Mouse (Mus musculus) 3T3-L1 (cell line): ENCODE measurements around the gene Cabin1.

Experiments used
- DNase-seq: peaks from one replicate; pipeline ENCODE4 v3.0.0-alpha.2; 2015; ENCODE audit warnings: low read depth, low spot score

The Cabin1 gene

GRCm38 (mm10) chr10:75763682-75764518 lies at the start of gene Cabin1:
Gene Cabin1, minus strand, starts transcription at chr10:75764341.
- peak; percentile 98 for DNase-seq

DNA sequence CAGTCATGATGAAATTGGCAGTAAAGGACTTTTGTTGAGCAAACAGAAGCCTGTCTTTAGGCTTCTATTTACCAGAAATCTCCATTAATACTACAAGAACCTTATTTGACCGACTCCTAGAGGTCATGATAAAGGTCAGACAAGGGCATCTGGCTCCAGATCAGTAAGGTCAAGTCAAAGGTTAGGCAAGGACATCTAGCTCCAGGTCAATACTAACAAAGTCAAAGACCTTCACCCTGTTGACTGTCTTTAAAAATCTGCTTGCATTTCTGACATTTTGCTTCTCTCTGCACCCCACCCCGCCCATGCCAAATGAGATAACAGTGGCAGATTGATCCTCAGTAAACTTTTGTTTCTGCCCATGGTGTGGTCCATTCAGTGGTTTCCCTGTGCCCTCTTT lies 40.1 kb upstream of the Cabin1 start:
- DNase-seq, result no peak

DNA sequence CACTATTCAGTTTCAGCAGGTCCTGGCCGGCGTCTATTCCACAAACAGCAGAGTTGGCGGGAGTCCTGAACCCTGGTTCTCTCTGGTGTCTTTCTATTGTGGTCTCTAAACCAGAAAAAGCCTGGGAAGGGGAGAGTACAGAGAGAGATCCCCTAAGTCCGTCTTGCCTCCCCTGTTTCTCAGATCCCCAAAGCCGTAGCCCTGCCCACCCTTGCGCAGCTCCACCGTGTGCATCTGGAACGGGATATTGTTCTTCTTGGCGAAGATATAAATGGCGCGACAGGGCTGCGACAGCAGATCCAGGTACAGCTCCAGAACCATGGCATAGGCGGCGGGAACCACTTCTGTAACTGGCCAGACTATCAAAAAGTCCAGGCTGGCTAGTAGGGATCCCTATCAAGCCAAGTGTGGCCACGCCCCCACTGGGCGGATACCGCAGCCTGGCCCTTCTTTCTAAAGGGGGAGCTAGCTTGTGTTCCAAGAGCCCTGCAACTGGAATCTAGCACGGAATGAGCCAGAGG lies 34.1 kb upstream of the Cabin1 start, which contains the start of gene Gstt1:
TSS of gene Gstt1 (minus strand) at position 409 of the 521 bp plus-strand sequence.
- DNase-seq, result peak; percentile 20

DNA sequence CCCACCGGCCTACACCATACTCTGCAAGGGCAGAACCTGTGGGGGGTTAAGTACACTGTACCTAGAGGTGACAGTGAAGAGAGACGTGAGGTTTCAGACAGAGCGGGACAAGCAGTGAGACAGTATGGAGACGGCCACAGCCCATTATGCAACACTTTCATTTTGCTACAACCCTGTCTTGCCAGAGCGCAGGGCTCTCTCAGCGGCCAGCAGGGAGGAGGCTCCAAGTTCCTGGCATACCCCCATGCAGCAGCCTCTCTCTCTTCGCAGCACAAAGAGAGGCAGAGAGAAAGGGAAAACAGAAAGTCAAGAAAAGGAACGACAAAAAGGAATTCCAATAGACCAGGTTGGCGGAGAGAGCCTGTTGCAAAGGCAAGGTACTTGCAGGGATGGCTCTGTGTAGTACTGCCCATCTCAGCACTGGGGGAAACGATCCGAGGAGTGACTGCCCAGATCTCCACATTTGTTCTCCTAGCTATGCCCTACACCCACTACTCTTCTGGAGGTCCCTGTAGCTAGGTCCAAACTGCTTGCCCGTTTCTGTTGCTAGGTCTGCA lies 33.6 kb upstream of the Cabin1 start:
- DNase-seq, result peak; percentile 42

- no peak for DNase-seq
These were observed 32.8 kb upstream of the Cabin1 start for GRCm38 (mm10) chr10:75796731-75797516.

- DNase-seq, result peak; percentile 49
These were observed 30.7 kb upstream of the Cabin1 start for GRCm38 (mm10) chr10:75794880-75795279.

- DNase-seq, result no peak
These were observed 26.6 kb upstream of the Cabin1 start for GRCm38 (mm10) chr10:75790773-75791172.

DNA sequence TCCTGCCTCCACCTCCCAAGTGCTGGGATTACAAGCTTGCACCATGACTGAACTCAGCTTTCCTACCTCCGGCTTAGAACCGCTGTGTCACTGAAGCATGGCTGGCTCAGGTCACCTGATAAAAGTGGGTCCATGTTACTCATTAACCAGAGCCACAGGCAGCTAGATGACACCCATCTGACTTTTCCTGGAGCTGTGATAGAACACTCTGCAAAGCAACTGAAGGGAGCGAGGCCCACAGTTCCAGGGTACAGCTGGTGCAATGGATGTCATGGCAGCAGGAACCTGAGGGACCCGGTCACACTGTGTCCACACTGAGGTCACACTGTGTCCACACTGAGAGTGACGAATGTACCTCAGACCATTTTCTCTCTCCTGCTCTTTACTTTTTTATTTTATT lies 25.7 kb upstream of the Cabin1 start:
- no peak for DNase-seq

DNA sequence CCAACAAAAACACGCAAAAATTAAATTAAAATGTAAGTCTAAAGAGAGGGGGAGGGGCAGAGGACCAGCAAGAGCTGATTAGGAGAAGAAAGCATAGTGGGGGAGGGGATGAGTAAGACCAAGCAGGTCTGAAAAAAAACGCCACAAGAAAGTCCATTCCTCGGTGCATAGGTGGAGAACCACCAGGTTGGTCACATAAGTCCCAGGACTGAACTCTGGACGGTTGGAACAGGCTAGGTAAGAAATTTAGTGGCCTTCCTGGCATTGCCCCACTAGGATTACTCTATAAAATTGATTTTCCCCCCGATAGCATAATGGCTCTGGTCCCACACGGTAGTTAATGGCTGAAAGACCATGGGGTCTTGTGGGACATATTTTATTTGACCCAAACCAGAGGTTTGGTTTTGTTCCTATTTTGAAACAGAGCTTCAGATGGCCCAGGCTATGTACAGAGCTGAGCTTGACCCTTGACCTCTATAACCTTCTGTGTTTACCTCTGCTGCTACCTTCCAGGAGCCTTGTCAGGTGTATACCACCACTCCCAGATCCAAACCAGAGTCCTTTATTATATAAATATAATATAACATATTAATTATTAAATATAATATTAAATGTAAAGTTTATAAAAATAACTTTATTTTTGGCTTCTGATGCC lies 25.1 kb upstream of the Cabin1 start:
- DNase-seq, result no peak

DNA sequence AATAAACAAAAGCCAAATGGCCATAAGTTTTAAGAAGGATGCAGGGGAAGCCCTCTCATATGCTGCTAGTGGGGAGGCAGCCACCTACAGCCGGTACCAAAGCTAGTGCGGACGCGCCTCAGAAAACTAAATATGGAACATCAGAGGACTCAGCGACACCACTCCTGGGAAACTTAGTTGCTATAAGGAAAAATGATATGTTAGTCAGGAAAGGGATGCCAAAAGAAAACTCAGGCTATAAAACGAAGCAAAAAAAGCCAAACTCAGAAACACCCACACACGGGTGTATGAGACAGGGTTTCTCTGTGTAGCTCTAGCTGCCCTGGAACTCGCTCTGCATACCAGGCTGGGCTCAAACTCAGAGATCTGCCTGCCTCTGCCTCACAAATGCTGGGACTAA lies 24.1 kb upstream of the Cabin1 start:
- no peak for DNase-seq

DNA sequence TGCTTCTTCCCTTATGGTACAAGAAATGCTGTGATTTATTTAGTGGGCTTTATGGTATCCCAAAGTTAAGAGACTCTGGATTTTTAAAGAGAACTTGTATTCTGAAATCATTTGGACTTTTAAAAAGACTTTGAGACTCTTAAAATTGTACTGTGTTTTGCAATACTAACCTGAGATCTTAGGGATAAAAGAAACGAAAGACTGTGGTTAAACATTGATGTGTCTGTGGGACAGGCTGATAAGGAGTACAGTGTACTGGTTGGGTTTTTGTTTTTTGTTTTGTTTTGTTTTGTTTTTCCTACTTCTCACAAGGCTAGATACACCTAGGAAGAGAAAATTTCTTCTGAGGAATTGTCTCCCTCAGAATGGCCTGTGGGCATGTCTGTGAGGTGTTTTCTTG lies 21.3 kb upstream of the Cabin1 start:
- DNase-seq, result no peak

DNA sequence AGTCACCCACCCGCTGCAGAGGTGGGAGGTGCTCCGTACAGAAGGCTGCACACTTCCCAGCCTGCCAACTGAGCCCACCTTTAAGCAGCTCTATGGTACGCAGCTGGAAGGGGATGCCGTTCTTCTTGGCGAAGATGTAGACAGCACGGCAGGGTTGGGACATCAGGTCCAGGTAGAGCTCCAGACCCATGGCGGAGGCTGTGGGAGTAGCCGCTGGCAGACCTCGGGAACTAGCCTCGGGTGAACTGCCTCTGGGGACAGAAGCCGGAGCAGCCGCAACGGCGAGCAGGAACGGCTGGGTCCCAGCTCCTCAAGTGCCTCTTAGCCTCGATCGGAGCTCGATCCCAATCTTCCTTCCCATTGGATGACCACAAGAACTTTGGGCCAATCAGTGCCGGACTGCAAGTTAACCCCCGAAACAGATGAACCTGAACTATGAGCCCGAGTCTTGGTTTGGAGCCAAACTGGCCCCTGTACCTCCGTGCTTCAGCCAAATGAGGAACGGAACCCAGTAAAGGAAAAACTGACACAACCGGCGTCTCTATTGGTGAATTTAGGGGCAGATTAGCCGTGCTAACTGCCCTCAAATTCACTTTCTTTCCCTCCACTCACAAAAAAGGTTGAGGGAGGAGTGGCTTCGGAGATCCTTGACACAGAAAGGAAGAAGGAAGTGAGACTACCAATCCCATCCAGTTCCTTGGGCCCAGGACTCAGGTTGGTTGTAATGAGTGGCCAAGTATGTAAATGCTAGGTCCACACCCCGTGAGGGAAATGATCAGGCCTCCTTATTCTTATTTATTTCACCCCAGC lies 16.8 kb upstream of the Cabin1 start, which contains the start of the genes Gm20441 and Gstt3:
TSS of gene Gm20441 (minus strand) at position 186 of the 810 bp plus-strand sequence.
TSS of gene Gstt3 (minus strand) at position 646 of the 810 bp plus-strand sequence.
- DNase-seq, result peak; percentile 86

DNA sequence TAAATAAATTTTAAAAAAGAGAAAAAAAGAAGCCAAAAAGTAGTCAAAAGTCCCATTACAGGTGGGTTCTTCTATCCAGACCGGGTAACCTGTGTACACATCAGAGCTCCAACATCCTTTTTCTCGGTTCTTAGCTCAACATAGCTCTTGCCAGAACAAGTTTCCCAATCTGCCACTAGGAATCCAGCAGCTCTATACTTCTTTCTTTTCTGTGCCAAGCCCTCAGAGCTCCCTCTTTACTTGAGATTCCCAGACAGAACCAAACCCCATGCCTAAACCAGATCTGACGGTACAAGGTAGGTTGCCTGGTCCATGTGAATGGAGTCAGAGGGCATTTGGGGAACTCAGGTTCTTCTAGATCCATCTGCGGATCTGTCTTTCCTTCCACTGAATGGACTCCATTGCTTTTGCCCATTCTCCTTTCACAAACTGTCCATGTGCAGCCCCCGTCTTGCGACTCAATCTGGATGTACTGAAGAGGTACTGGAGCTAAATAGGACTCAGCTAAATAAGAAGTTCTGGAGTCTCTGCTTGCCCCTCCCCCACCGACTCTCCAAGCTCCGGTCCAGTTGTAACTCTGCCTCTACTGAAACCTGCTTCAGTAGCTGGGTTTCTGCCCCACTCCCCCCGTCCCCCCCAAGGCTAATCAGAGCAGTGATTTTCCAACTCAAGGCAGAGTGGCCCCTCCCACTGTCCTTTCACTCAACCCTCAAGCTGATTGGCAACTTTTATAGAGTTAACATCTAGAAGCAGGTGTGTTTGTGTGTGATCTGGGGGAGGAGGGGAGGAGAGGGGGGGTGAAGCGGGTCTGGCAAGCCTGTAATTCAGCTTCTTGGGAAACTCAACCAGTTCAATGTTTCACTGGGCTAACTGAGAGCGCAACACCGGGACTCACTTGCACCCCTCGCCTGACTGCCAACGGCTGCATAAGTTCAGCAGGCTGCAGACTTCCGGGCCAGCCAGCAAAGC lies 15.3 kb upstream of the Cabin1 start:
- no peak for DNase-seq

DNA sequence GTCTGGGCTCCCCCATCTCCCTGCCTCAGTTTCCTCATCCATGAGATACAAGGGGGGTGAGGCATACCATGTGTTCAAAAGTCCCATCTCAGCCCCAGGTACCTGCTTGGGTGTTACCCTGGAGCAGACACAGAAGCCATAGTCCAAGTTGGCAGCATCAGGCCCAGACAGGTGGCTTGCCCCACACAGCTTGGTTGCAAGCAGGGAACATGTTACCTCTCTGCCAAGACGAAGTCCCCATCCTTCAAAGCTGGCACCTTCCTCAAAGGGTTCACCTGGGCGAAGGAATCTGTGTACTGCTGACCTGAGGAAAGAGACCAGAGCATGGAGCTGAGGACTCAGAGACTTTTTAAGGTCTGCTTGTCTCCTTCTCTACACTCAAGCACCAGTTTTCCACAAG lies 13.7 kb upstream of the Cabin1 start:
- DNase-seq, result no peak

DNA sequence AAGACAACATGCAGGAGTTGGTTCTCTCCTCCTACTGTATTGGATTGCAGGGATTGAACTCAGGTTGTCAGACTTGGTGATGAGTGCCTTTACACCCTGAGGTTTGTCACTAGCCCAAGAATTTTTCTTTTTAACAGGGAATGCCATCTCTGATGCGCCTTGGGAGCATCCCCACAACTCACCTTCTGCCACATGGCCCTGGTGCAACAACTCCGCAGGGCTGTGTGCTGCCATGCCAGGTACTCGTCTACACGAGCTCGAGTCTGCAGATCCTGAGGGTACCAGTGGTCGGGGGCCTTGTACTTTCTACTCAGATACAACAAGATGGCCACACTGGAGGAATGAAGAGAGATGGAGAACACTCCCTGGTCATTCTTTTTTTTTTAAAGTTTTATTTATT lies 12.4 kb upstream of the Cabin1 start:
- DNase-seq, result no peak

- no peak for DNase-seq
These were observed 10.4 kb upstream of the Cabin1 start for GRCm38 (mm10) chr10:75774587-75774986.

DNA sequence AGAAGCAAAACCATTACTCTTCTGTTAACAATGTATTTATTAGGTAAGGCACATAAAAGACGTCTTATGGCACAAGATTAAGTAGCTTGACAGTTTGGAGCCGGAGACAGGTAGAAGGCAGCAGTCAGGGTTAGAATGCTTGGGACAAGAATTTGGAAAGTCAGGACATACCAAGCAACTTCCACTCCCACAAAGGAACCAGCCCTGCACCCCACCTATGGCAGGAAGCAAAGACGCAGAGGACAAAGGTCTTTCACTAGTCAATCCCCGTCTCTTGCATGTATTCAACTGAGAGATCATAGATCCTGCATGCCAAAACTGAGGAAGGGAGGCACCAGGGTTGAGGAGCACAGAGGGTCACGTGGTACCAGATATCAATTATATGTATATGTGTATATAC lies 10.0 kb upstream of the Cabin1 start:
- no peak for DNase-seq

GRCm38 (mm10) chr10:75772795-75773664 lies 8.9 kb upstream of the Cabin1 start, which contains the start of gene Ddt:
Gene Ddt, minus strand, starts transcription at chr10:75773414.
- DNase-seq, result peak; percentile 94
